ENCODE assay signal across 9 mouse cellular contexts in the genomic region with DNA sequence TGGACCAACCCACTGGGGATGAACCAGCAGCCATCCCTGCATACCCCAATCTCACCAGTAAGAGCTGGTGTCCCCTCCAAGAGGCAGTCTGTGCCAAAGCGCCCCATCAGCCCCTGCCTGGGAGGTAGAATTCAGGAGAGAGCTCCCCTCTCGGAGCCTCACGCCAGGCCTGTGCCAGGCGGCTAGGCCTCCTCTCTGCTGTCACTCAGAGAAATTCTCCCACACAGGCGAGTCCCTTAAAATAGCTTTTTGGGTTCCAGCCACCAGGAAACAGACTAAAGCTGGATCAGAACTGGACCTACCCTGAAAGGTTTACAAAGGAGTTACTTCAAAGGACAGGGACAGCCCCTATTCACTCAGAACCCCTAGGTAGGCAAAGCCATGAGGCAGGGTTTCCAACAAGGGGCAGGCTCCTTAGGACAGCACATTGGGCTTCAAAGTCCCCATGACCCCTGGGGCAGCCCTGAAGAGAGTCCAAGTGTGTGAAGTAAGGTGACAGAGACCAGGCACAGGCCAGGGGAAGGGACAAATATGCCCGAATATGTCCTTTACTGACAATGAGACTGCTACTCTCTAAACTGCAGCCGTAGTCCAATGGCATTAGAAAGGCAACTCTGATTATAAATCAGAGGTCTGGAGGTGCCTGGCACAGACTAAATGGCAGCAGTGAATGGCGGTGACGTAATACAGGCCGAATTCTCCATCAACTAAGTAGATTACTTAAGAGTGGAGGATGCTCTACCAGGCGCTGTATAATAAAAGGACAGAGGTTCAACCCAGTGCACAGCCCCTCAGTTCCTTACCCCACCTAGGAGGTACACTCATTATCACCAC. TPM values are rescaled to one million over a fixed set of nuclear protein-coding genes. Genes with fewer than 3 reads are reported as not detected.
DNase-seq lines count a peak whose midpoint lies in the region; ATAC-seq lines count a peak whose summit lies in the region.
"Had no signal": no experiment of that assay in that cellular context is flagged by ENCODE, and none has a peak within 500 bp of the region (broad histone marks: within the 10 kb centered on the region; RNA-seq: fewer than 3 reads in every experiment).

No protein-coding gene starts in this region.

- H3K9ac ChIP-seq in midbrain, embryonic 13.5 days (replicated peaks) = no peak overlapping the region
- H3K9ac ChIP-seq in heart, embryonic 16.5 days (ENCODE audit: low read length) = peak overlapping the region; percentile 61
- H3K9ac ChIP-seq: limb, embryonic 13.5 days had no signal

- no peaks in the 10 kb centered on the region for H3K9me3 ChIP-seq in midbrain, embryonic 10.5 days (replicated peaks)
- H3K9me3 ChIP-seq in midbrain, embryonic 13.5 days = no peaks in the 10 kb centered on the region
- no peaks in the 10 kb centered on the region for H3K9me3 ChIP-seq in heart, embryonic 16.5 days (replicated peaks; ENCODE audit: control insufficient read depth, low read length)
- H3K9me3 ChIP-seq: limb, embryonic 13.5 days had no signal

- H3K36me3 ChIP-seq in midbrain, embryonic 10.5 days = no peaks in the 10 kb centered on the region
- no peaks in the 10 kb centered on the region for H3K36me3 ChIP-seq in midbrain, embryonic 13.5 days
- no peaks in the 10 kb centered on the region for H3K36me3 ChIP-seq in heart, embryonic 16.5 days (ENCODE audit: control insufficient read depth, insufficient read depth)

- peaks cover 36% of the 10 kb centered on the region for H3K27me3 ChIP-seq in midbrain, embryonic 10.5 days (ENCODE audit: low read depth, poor library complexity, severe bottlenecking)
- H3K27me3 ChIP-seq in midbrain, embryonic 13.5 days = peaks cover 6% of the 10 kb centered on the region; the same call in 1 of the 2 replicates
- H3K27me3 ChIP-seq in heart, embryonic 16.5 days (ENCODE audit: control insufficient read depth, insufficient read depth, low read length) = no peaks in the 10 kb centered on the region
- H3K27me3 ChIP-seq: limb, embryonic 13.5 days had no signal

- H3K4me3 ChIP-seq in midbrain, embryonic 10.5 days = no peak overlapping the region
- H3K4me3 ChIP-seq in midbrain, embryonic 13.5 days (replicated peaks) = no peak overlapping the region
- H3K4me3 ChIP-seq in heart, embryonic 16.5 days (ENCODE audit: low read length) = no peak overlapping the region
- H3K4me3 ChIP-seq: limb, embryonic 13.5 days had no signal

- H3K4me2 ChIP-seq in midbrain, embryonic 13.5 days (replicated peaks) = no peak overlapping the region
- peak overlapping the region; percentile 22 for H3K4me2 ChIP-seq in heart, embryonic 16.5 days (ENCODE audit: low read depth, low read length)
- H3K4me2 ChIP-seq: limb, embryonic 13.5 days had no signal

- no peak for DNase-seq in frontal cortex, postnatal 25 days (ENCODE audit: low spot score in 2 of 2)
- no peak for DNase-seq in midbrain, embryonic 10.5 days (ENCODE audit: low spot score)
- DNase-seq in lung, postnatal 36 days = peak; percentile 65
- no peak for DNase-seq in urinary bladder, postnatal 14 days (ENCODE audit: low spot score)

- ATAC-seq in frontal cortex, adult (ENCODE audit: low TSS enrichment) = peak; percentile 88
- no peak for ATAC-seq in midbrain, embryonic 13.5 days
- peak; percentile 54 for ATAC-seq in heart, embryonic 16.5 days (replicated peaks; ENCODE audit: extremely low read depth, insufficient read depth, low FRiP score)
- ATAC-seq in activated CD4-positive, CD25-positive, alpha-beta regulatory T cell, adult 4 months = no peak

- H3K27ac ChIP-seq in midbrain, embryonic 10.5 days (replicated peaks) = peak overlapping the region; percentile 47
- H3K27ac ChIP-seq in midbrain, embryonic 13.5 days = no peak overlapping the region
- peak overlapping the region; percentile 92 for H3K27ac ChIP-seq in heart, embryonic 16.5 days (ENCODE audit: low read length)
- H3K27ac ChIP-seq: limb, embryonic 13.5 days had no signal

- peaks cover 73% of the 10 kb centered on the region for H3K4me1 ChIP-seq in midbrain, embryonic 10.5 days
- H3K4me1 ChIP-seq in midbrain, embryonic 13.5 days (replicated peaks) = peaks cover 35% of the 10 kb centered on the region
- H3K4me1 ChIP-seq in heart, embryonic 16.5 days (ENCODE audit: control insufficient read depth, insufficient read depth, low read length) = peaks cover 95% of the 10 kb centered on the region

- WGBS in midbrain, embryonic 10.5 days = 78% methylated on average over 11 of the region's 11 CpGs
- WGBS in midbrain, embryonic 13.5 days = 75% methylated on average over 11 of the region's 11 CpGs
- WGBS in heart, embryonic 16.5 days = 31% methylated on average over 11 of the region's 11 CpGs

RNA-seq across cellular contexts. Expression of a gene that starts 9.8 kb away (rescaled TPM):
- 1.7 TPM in 2 replicates for polyA plus RNA-seq in midbrain, embryonic 10.5 days (2016; fragmentation: Nextera tagmentation; extraction: Ambion mirVana)
- 2.0 and 2.2 TPM in 2 replicates for polyA plus RNA-seq in midbrain, embryonic 13.5 days (2015; fragmentation: Nextera tagmentation; extraction: Ambion mirVana)
- polyA plus RNA-seq in heart, embryonic 16.5 days (2015; fragmentation: Nextera tagmentation; extraction: Ambion mirVana) = 4.5 and 6.3 TPM in 2 replicates
- polyA plus RNA-seq in activated CD4-positive, CD25-positive, alpha-beta regulatory T cell, adult 4 months (2017; shearing (Covaris generic)) = under 1 TPM; 0.60 to 0.79 TPM

Comparison
In these comparisons a context has a peak if more than half of its experiments do, and no peak if none do; other contexts are left out.
1. ATAC-seq: peak in frontal cortex, adult (single experiment) and heart, embryonic 16.5 days (single experiment); none in midbrain, embryonic 13.5 days (single experiment) and activated CD4-positive, CD25-positive, alpha-beta regulatory T cell, adult 4 months (single experiment).